Mouse (Mus musculus) hindbrain, postnatal 0 days (tissue): ENCODE data around the gene 2510039O18Rik. TPM values are rescaled to one million over a fixed set of nuclear protein-coding genes. Genes with fewer than 3 reads are reported as not detected.

ENCODE experiments used
- ATAC-seq: fragments of 200-750 bp; cut with Nextera tagmentation; 2 replicates; pipeline ENCODE4 v1.8.0; 2017; ENCODE audit warnings: mild to moderate bottlenecking, moderate TSS enrichment, moderate library complexity
- DNase-seq: peaks from one replicate; pipeline ENCODE4 v3.0.0-alpha.2; 2015; ENCODE audit warnings: low spot score
- H3K27ac ChIP-seq: fragments of 300-500 bp; sonication (generic); 2 replicates; pipeline ENCODE4 v1.5.1; 2014; ENCODE audit warnings: mild to moderate bottlenecking
- H3K27me3 ChIP-seq: fragments of 300-500 bp; sonication (generic); 2 replicates; pipeline ENCODE4 v1.6.1; 2014; ENCODE audit warnings: low read length, mixed read lengths; ENCODE audit not compliant: insufficient read depth
- H3K36me3 ChIP-seq: fragments of 300-500 bp; sonication (generic); 2 replicates; pipeline ENCODE4 v1.6.1; 2014; ENCODE audit warnings: low read length, mixed read lengths; ENCODE audit not compliant: insufficient read depth
- H3K4me1 ChIP-seq: fragments of 300-500 bp; sonication (generic); 2 replicates; pipeline ENCODE4 v1.6.1; 2014; ENCODE audit warnings: antibody characterized with exemption, low read length, mixed read lengths; ENCODE audit not compliant: insufficient read depth
- H3K4me2 ChIP-seq: fragments of 300-500 bp; sonication (generic); 2 replicates; pipeline ENCODE4 v1.6.1; 2014; ENCODE audit warnings: low read depth, mild to moderate bottlenecking, low read length, moderate library complexity, mixed read lengths
- H3K4me3 ChIP-seq: fragments of 300-500 bp; sonication (generic); 2 replicates; pipeline ENCODE4 v1.5.1; 2014; ENCODE audit warnings: low read length
- H3K9ac ChIP-seq: fragments of 300-500 bp; sonication (generic); replicated peaks from 2 replicates; pipeline ENCODE4 v1.6.1; 2014; ENCODE audit warnings: mild to moderate bottlenecking, low read length, moderate library complexity, mixed read lengths
- H3K9me3 ChIP-seq: fragments of 300-500 bp; sonication (generic); 2 replicates; pipeline ENCODE4 v1.6.1; 2016; ENCODE audit warnings: low read length, mixed read lengths
- CTCF ChIP-seq: IDR thresholded peaks from 2 replicates; pipeline ENCODE4 v1.5.1; 2016; ENCODE audit warnings: antibody characterized with exemption, control low read depth, low read depth
- WGBS: fragments of 180-500 bp; shearing (Covaris S2); extraction: QIAGEN DNeasy Blood & Tissue Kit; methylation state at CpG from one replicate; pipeline ENCODE4 v1.1.7; 2014; 5-methylcytosine and 5-hydroxymethylcytosine counted together
- polyA plus RNA-seq: library from polyadenylated mRNA; unstranded; fragments of >200 nt; fragmentation: Nextera tagmentation; extraction: Ambion mirVana; gene quantifications from 2 replicates; pipeline ENCODE4 v1.2.1, GENCODE M21; 2015
- total RNA-seq: library from RNA; depleted of rRNA; stranded (reverse); fragments of >200 nt; gene quantifications from 2 replicates; pipeline ENCODE4 v1.2.3, GENCODE M21; 2014

The 2510039O18Rik gene
- total and polyA plus RNA-seq, 2 experiments from 2014 or later, result 11.0 to 70.9 TPM

- DNase-seq (no peak), ATAC-seq (no peak)
- Histone ChIP-seq H3K36me3 (no peaks in the 10 kb centered on the region), H3K27me3 (no peaks in the 10 kb centered on the region), H3K4me1 (no peaks in the 10 kb centered on the region), H3K9ac (peak overlapping the region; percentile 59), H3K9me3 (no peaks in the 10 kb centered on the region), H3K27ac (peak overlapping the region; percentile 76), H3K4me3 (peak overlapping the region; percentile 60), H3K4me2 (peak overlapping the region; percentile 86)
- TF ChIP-seq CTCF, result no peak
- 21% methylated on average over 9 of the region's 9 CpGs for WGBS
These were observed 4.8 kb upstream of the 2510039O18Rik start for GRCm38 (mm10) chr4:147935904-147936303.

GRCm38 (mm10) chr4:147936331-147936954 lies 4.3 kb upstream of the 2510039O18Rik start, which contains the start of gene Plod1:
Gene Plod1 (minus strand): TSS chr4:147936767.
- Histone ChIP-seq H3K4me3 (peak within 1 kb of the TSS; percentile 60), H3K27ac (peak within 1 kb of the TSS; percentile 76), H3K9me3 (no peaks in the 10 kb centered on the region), H3K9ac (peak within 1 kb of the TSS; percentile 59), H3K27me3 (no peaks in the 10 kb centered on the region), H3K4me2 (peak within 1 kb of the TSS; percentile 86), H3K4me1 (no peaks in the 10 kb centered on the region), H3K36me3 (no peaks in the 10 kb centered on the region)
- DNase-seq (peak; percentile 76), ATAC-seq (peak; percentile 66)
- peak; percentile 27 for TF ChIP-seq CTCF
- under 1% methylated on average over 38 of the region's 51 CpGs for WGBS

GRCm38 (mm10) chr4:147937021-147937420 lies 3.7 kb upstream of the 2510039O18Rik start:
- WGBS, result 43% methylated on average over 3 of the region's 3 CpGs
- no peaks in the 10 kb centered on the region for H3K36me3 ChIP-seq
- no peak overlapping the region; the same call in 1 of the 2 replicates for H3K9ac ChIP-seq
- no peak overlapping the region for H3K27ac ChIP-seq
- H3K4me1 ChIP-seq, result peaks cover 6% of the 10 kb centered on the region
- ATAC-seq (no peak), DNase-seq (no peak)
- peak overlapping the region; percentile 60 for H3K4me3 ChIP-seq
- H3K9me3 ChIP-seq, result no peaks in the 10 kb centered on the region
- TF ChIP-seq CTCF, result no peak
- H3K27me3 ChIP-seq, result no peaks in the 10 kb centered on the region
- H3K4me2 ChIP-seq, result peak overlapping the region; percentile 86

GRCm38 (mm10) chr4:147937486-147937885 lies 3.2 kb upstream of the 2510039O18Rik start:
- no peak for ATAC-seq

GRCm38 (mm10) chr4:147938148-147939096 lies 2.3 kb upstream of the 2510039O18Rik start:
- H3K36me3 ChIP-seq, result no peaks in the 10 kb centered on the region
- H3K4me3 ChIP-seq, result no peak overlapping the region
- TF ChIP-seq CTCF, result no peak
- DNase-seq, result no peak
- H3K27ac ChIP-seq, result no peak overlapping the region; the same call in 1 of the 2 replicates
- no peak for ATAC-seq
- no peaks in the 10 kb centered on the region for H3K27me3 ChIP-seq
- H3K4me2 ChIP-seq, result no peak overlapping the region
- no peaks in the 10 kb centered on the region for H3K9me3 ChIP-seq
- WGBS, result 66% methylated on average over 14 of the region's 14 CpGs
- H3K4me1 ChIP-seq, result peaks cover 16% of the 10 kb centered on the region
- no peak overlapping the region for H3K9ac ChIP-seq

More at GRCm38 (mm10) chr4:147937486-147937885, 3.2 kb upstream of the 2510039O18Rik start:
- no peaks in the 10 kb centered on the region for H3K36me3 ChIP-seq
- TF ChIP-seq CTCF, result no peak
- no peaks in the 10 kb centered on the region for H3K9me3 ChIP-seq
- peaks cover 10% of the 10 kb centered on the region for H3K4me1 ChIP-seq
- no peak overlapping the region for H3K4me2 ChIP-seq
- H3K27ac ChIP-seq, result no peak overlapping the region
- H3K27me3 ChIP-seq, result no peaks in the 10 kb centered on the region
- no peak overlapping the region for H3K4me3 ChIP-seq
- no peak overlapping the region for H3K9ac ChIP-seq
- WGBS, result 62% methylated on average over 5 of the region's 5 CpGs
- no peak for DNase-seq

- DNase-seq (peak; percentile 31), ATAC-seq (no peak; the same call in 1 of the 2 replicates)
- TF ChIP-seq CTCF, result no peak
- H3K27ac ChIP-seq, result peak overlapping the region; percentile 76
- no peaks in the 10 kb centered on the region for H3K27me3 ChIP-seq
- peak overlapping the region; percentile 92; the same call in 1 of the 2 replicates for H3K4me3 ChIP-seq
- H3K4me1 ChIP-seq, result peaks cover 16% of the 10 kb centered on the region
- WGBS, result 24% methylated on average over 9 of the region's 9 CpGs
- H3K36me3 ChIP-seq, result peaks cover 13% of the 10 kb centered on the region
- peak overlapping the region; percentile 67 for H3K4me2 ChIP-seq
- H3K9me3 ChIP-seq, result no peaks in the 10 kb centered on the region
- H3K9ac ChIP-seq, result no peak overlapping the region
These were observed 584 bp upstream of the 2510039O18Rik start for GRCm38 (mm10) chr4:147940111-147940510.
